Mouse (Mus musculus): ENCODE measurements around the gene Sart3.

Sart3 gene

GRCm38 (mm10) chr5:113765641-113766526, 6.4 kb downstream of the Sart3 start:
- no peak for DNase-seq (ENCODE audit: low spot score in 2 of 2)

- DNase-seq (ENCODE audit: low spot score in 2 of 2), result no peak
Observed at GRCm38 (mm10) chr5:113764426-113764825, 7.9 kb downstream of the Sart3 start.

- no peak for DNase-seq (ENCODE audit: low spot score in 2 of 2)
Observed at GRCm38 (mm10) chr5:113761585-113761984, 10.7 kb downstream of the Sart3 start.

GRCm38 (mm10) chr5:113755347-113756030, 16.8 kb downstream of the Sart3 start:
- DNase-seq (ENCODE audit: low spot score in 2 of 2), result no peak

- DNase-seq (ENCODE audit: low spot score in 2 of 2), result no peak
Observed at GRCm38 (mm10) chr5:113751521-113752157, 20.7 kb downstream of the Sart3 start.

- DNase-seq (ENCODE audit: low spot score in 2 of 2), result no peak
Observed at GRCm38 (mm10) chr5:113748556-113749331, 23.6 kb downstream of the Sart3 start.

GRCm38 (mm10) chr5:113747629-113748028, 24.7 kb downstream of the Sart3 start:
- DNase-seq (ENCODE audit: low spot score in 2 of 2), result no peak

GRCm38 (mm10) chr5:113737607-113738237, 34.6 kb downstream of the Sart3 start:
- DNase-seq (ENCODE audit: low spot score in 2 of 2), result no peak

- DNase-seq (ENCODE audit: low spot score in 2 of 2), result no peak
Observed at GRCm38 (mm10) chr5:113736522-113737164, 35.7 kb downstream of the Sart3 start.

- DNase-seq (ENCODE audit: low spot score in 2 of 2), result no peak
Observed at GRCm38 (mm10) chr5:113736113-113736502, 36.2 kb downstream of the Sart3 start.

GRCm38 (mm10) chr5:113735345-113736112, 36.8 kb downstream of the Sart3 start, which contains the start of gene Ficd:
Ficd (plus strand) TSS chr5:113735803.
- DNase-seq (ENCODE audit: low spot score in 2 of 2), result peak; percentile 89 to 91

- DNase-seq (ENCODE audit: low spot score in 2 of 2), result no peak
Observed at GRCm38 (mm10) chr5:113735023-113735344, 37.3 kb downstream of the Sart3 start.

- no peak for DNase-seq (ENCODE audit: low spot score in 2 of 2)
Observed at GRCm38 (mm10) chr5:113734376-113734775, 37.9 kb downstream of the Sart3 start.

GRCm38 (mm10) chr5:113732182-113732581, 40.1 kb downstream of the Sart3 start:
- no peak for DNase-seq (ENCODE audit: low spot score in 2 of 2)

- DNase-seq (ENCODE audit: low spot score in 2 of 2), result no peak
Observed at GRCm38 (mm10) chr5:113731174-113731573, 41.1 kb downstream of the Sart3 start.

GRCm38 (mm10) chr5:113730641-113731121, 41.6 kb downstream of the Sart3 start:
- DNase-seq (ENCODE audit: low spot score in 2 of 2), result no peak

- no peak for DNase-seq (ENCODE audit: low spot score in 2 of 2)
Observed at GRCm38 (mm10) chr5:113728691-113729090, 43.6 kb downstream of the Sart3 start.

- DNase-seq (ENCODE audit: low spot score in 2 of 2), result no peak
Observed at GRCm38 (mm10) chr5:113728011-113728410, 44.3 kb downstream of the Sart3 start.

- DNase-seq (ENCODE audit: low spot score in 2 of 2), result no peak
Observed at GRCm38 (mm10) chr5:113727238-113727637, 45.1 kb downstream of the Sart3 start.

- no peak for DNase-seq (ENCODE audit: low spot score in 2 of 2)
Observed at GRCm38 (mm10) chr5:113726618-113727017, 45.7 kb downstream of the Sart3 start.

Measured in right cerebral cortex, postnatal 36 days (tissue).